Mouse (Mus musculus) lung, postnatal 0 days (tissue): ENCODE measurements around the gene Ptges3l.

ENCODE experiments used
- CTCF ChIP-seq: IDR thresholded peaks from 2 replicates; pipeline ENCODE4 v1.5.1; 2016; ENCODE audit warnings: antibody characterized with exemption, mild to moderate bottlenecking
- EP300 ChIP-seq: IDR thresholded peaks from 2 replicates; pipeline ENCODE4 v1.6.1; 2016; ENCODE audit warnings: antibody characterized with exemption, mild to moderate bottlenecking, control low read depth

- TF ChIP-seq CTCF (0 out of 2 replicates have a peak, but pooled peaks have one; percentile 6), EP300 (peak; percentile 40; the same call in 1 of the 2 replicates)
Observed at GRCm38 (mm10) chr11:101448274-101448746, 23.2 kb upstream of the Ptges3l start, which contains the start of gene Ifi35.
